Mouse (Mus musculus): ENCODE data around the gene Lzic. TPM values are rescaled to one million over a fixed set of nuclear protein-coding genes. Genes with fewer than 3 reads are reported as not detected.
"Not testable (repeated sequence)": the region's sequence is repeated elsewhere in the genome, so short reads cannot be mapped to it uniquely, and the experiment has no call there.

Gene Lzic
- polyA plus RNA-seq, 1 experiment: 8.0 TPM

DNA sequence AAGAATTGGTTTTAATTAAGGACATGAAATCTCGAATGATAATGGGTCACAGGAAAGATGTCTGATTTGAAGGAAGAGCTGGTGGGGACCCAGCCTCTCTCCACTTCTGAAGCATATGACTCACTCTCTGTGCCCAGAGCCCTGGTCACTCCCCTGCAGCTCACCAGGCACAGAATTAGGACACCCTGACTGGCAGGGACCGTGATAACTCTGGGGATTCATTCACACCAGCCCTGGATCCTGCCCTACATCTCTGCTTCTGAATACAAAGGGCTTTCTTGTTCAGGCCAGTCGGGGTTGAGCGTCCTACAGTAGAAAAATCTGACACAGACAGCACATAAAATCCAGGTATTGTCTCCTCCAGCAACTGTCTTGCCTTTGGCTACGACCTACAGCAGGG is 26.5 kb upstream of the Lzic start:
- WGBS: 54% methylated on average over 5 of the region's 5 CpGs
- H3K36me3 ChIP-seq (ENCODE audit: control insufficient read depth, insufficient read depth, low read length): no peaks in the 10 kb centered on the region
- no peaks in the 10 kb centered on the region for H3K27me3 ChIP-seq (ENCODE audit: control insufficient read depth, insufficient read depth, low read length)
- H3K4me1 ChIP-seq (ENCODE audit: control insufficient read depth, insufficient read depth, insufficient read length): no peaks in the 10 kb centered on the region
- no peak for DNase-seq (ENCODE audit: low read depth in 1 of 2, low spot score in 2 of 2)
- H3K4me3 ChIP-seq (ENCODE audit: extremely low read depth, insufficient read depth, insufficient read length): no peak overlapping the region
- H3K27ac ChIP-seq (ENCODE audit: insufficient read depth, low read length): no peak overlapping the region
- no peak for TF ChIP-seq CTCF (IDR thresholded peaks at IDR 0.05; ENCODE audit: extremely low read depth, insufficient read depth, insufficient read length, insufficient replicate concordance)
- TF ChIP-seq POLR2A (IDR thresholded peaks at IDR 0.05; ENCODE audit: low read depth, low read length): no peak

DNA sequence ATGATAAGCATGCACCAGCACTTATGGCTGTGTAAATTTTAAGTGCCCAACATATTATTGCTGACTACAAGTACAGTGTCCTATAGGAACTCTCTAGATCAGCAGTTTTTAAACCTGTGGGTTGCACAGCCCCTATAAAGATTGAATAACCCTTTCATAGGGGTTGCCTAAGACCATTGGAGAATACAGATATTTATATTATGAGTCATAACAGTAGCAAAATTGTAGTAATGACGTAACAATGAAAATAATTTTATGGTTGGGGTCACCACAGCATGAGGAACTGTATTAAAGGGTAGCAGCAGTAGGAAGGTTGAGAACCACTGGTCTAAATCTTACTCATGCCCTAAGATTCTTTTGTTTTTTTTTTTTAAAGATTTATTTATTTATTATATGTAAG is 25.6 kb upstream of the Lzic start:
- 74% methylated on average over 1 of the region's 1 CpGs for WGBS

DNA sequence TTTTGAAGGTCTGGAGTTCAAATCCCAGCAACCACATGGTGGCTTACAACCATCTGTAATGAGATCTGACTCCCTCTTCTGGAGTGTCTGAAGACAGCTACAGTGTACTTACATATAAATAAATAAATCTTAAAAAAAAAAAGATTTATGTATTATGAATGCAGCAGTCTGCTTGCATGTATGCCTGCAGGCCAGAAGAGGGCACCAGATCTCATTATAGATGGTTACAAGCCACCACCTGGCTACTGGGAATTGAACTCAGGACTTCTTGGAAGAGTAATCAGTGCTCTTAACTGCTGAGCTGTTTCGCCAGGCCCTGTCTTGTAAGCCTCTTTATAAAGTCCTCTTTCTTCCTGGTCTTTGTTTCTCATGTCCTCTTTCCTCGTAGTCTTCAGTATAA is 24.6 kb upstream of the Lzic start:
- H3K27me3 ChIP-seq (ENCODE audit: control insufficient read depth, insufficient read depth, low read length); H3K27ac ChIP-seq (ENCODE audit: insufficient read depth, low read length); DNase-seq (ENCODE audit: low read depth in 1 of 2, low spot score in 2 of 2); H3K4me1 ChIP-seq (ENCODE audit: control insufficient read depth, insufficient read depth, insufficient read length); H3K4me3 ChIP-seq (ENCODE audit: extremely low read depth, insufficient read depth, insufficient read length); H3K36me3 ChIP-seq (ENCODE audit: control insufficient read depth, insufficient read depth, low read length): not testable (repeated sequence)
- 89% methylated on average over 2 of the region's 2 CpGs for WGBS

More for the DNA sequence above, 25.6 kb upstream of the Lzic start:
- Histone ChIP-seq H3K27ac (ENCODE audit: insufficient read depth, low read length) (no peak overlapping the region), H3K4me1 (ENCODE audit: control insufficient read depth, insufficient read depth, insufficient read length) (no peaks in the 10 kb centered on the region), H3K4me3 (ENCODE audit: extremely low read depth, insufficient read depth, insufficient read length) (no peak overlapping the region), H3K27me3 (ENCODE audit: control insufficient read depth, insufficient read depth, low read length) (no peaks in the 10 kb centered on the region), H3K36me3 (ENCODE audit: control insufficient read depth, insufficient read depth, low read length) (no peaks in the 10 kb centered on the region)
- no peak for TF ChIP-seq CTCF (IDR thresholded peaks at IDR 0.05; ENCODE audit: extremely low read depth, insufficient read depth, insufficient read length, insufficient replicate concordance)
- TF ChIP-seq POLR2A (IDR thresholded peaks at IDR 0.05; ENCODE audit: low read depth, low read length): no peak
- DNase-seq (ENCODE audit: low read depth in 1 of 2, low spot score in 2 of 2): no peak

DNA sequence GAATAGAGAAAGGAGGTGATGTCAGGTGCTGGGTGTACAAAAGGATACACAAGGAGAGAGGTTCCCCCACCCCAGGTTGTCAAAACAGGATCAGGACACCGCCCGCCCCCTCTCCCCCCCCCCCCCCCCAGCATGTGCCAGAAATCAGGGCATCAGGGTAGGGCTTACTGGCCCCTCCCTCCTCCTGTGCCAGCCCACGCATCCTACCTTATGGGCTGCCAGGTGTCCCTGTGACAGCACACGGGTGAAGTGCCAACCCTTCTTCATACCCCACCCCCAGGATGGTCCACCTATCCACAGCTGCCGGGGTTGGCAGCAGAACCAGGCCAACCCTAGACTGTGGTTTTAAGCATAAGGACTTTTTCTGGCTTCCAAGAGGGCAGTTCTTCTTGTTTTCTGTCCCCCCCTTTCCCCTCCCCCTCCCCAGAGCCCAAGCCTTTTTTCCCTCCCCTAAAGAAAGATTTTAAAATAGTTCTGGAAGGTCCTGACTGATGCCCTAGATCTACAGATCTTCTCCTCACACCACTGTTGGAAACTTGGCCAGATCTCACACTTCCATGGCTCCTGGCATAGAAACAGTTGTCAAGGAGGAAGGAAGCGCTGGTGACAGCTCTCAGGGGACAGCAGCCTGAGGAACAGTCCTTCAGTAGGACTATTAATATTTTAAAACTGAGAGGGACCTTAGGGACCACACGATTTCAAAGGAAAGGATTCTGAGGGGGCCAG is 23.3 kb upstream of the Lzic start:
- no peak overlapping the region for H3K27ac ChIP-seq (ENCODE audit: insufficient read depth, low read length)
- TF ChIP-seq CTCF (IDR thresholded peaks at IDR 0.05; ENCODE audit: extremely low read depth, insufficient read depth, insufficient read length, insufficient replicate concordance): no peak
- TF ChIP-seq POLR2A (IDR thresholded peaks at IDR 0.05; ENCODE audit: low read depth, low read length): no peak
- 36% methylated on average over 6 of the region's 7 CpGs for WGBS
- DNase-seq (ENCODE audit: low read depth in 1 of 2, low spot score in 2 of 2): no peak
- H3K36me3 ChIP-seq (ENCODE audit: control insufficient read depth, insufficient read depth, low read length): no peaks in the 10 kb centered on the region
- H3K27me3 ChIP-seq (ENCODE audit: control insufficient read depth, insufficient read depth, low read length): no peaks in the 10 kb centered on the region
- no peak overlapping the region for H3K4me3 ChIP-seq (ENCODE audit: extremely low read depth, insufficient read depth, insufficient read length)
- H3K4me1 ChIP-seq (ENCODE audit: control insufficient read depth, insufficient read depth, insufficient read length): no peaks in the 10 kb centered on the region

DNA sequence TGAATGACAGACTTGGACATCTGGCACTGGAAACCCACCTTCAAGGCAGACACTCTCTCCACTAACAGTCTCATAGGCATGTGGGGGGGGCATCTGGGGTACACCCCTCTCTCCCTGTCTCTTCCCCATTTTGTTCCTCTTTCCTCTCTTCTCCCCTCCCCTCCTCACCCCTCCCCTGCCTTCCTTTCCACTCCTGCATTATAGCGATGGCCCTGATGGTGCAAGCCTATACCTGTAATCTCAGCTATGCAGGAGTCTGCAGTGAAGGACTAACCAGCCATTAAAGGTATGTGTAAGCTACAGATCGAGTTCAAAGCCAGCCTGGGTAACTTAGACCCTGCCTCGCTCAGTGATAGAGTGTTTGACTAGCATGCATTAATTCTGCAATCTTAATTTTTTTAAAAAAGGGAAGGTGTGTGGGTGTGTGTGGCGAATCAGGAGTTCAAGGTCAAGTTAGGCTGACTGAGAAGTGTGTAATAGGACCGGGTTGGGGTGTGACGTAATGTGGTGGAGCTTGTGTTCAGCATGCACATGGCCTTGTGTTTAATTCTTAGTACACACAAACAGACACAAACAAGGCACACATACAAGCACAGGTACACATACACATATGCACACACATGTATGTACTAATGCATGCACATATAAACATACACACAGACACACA is 22.6 kb upstream of the Lzic start:
- H3K4me1 ChIP-seq (ENCODE audit: control insufficient read depth, insufficient read depth, insufficient read length): no peaks in the 10 kb centered on the region
- DNase-seq (ENCODE audit: low read depth in 1 of 2, low spot score in 2 of 2): no peak
- no peak for TF ChIP-seq CTCF (IDR thresholded peaks at IDR 0.05; ENCODE audit: extremely low read depth, insufficient read depth, insufficient read length, insufficient replicate concordance)
- TF ChIP-seq POLR2A (IDR thresholded peaks at IDR 0.05; ENCODE audit: low read depth, low read length): no peak
- no peaks in the 10 kb centered on the region for H3K27me3 ChIP-seq (ENCODE audit: control insufficient read depth, insufficient read depth, low read length)
- 54% methylated on average over 6 of the region's 6 CpGs for WGBS
- no peak overlapping the region for H3K4me3 ChIP-seq (ENCODE audit: extremely low read depth, insufficient read depth, insufficient read length)
- no peak overlapping the region for H3K27ac ChIP-seq (ENCODE audit: insufficient read depth, low read length)
- no peaks in the 10 kb centered on the region for H3K36me3 ChIP-seq (ENCODE audit: control insufficient read depth, insufficient read depth, low read length)

DNA sequence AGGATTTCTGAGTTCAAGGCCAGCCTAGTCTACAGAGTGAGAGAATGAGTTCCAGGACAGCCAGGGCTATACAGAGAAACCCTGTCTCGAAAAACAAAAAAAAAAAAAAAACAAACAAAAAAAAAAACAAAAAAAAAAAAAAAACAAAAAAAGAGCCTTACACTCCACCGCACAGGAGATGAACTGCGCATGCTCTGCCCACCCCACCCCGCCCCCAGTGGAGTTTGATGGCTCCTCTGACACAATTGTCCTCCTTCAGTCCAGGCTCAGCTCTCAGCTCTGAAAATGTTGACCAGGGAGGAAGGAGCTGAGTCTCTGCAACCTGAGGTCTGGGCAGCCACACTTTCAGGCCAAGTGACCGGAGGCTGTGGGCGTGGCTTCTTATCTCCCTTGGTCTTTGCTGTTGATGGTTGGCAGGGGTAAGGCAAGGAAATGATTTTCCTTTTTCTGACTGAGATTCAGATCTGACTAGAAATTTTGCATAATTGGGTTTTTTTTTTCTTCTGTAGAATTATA is 21.5 kb upstream of the Lzic start:
- Histone ChIP-seq H3K4me3 (ENCODE audit: extremely low read depth, insufficient read depth, insufficient read length) (no peak overlapping the region), H3K36me3 (ENCODE audit: control insufficient read depth, insufficient read depth, low read length) (no peaks in the 10 kb centered on the region), H3K27ac (ENCODE audit: insufficient read depth, low read length) (no peak overlapping the region), H3K27me3 (ENCODE audit: control insufficient read depth, insufficient read depth, low read length) (no peaks in the 10 kb centered on the region), H3K4me1 (ENCODE audit: control insufficient read depth, insufficient read depth, insufficient read length) (no peaks in the 10 kb centered on the region)
- TF ChIP-seq POLR2A (IDR thresholded peaks at IDR 0.05; ENCODE audit: low read depth, low read length) (no peak), CTCF (IDR thresholded peaks at IDR 0.05; ENCODE audit: extremely low read depth, insufficient read depth, insufficient read length, insufficient replicate concordance) (no peak)
- 89% methylated on average over 6 of the region's 6 CpGs for WGBS
- DNase-seq (ENCODE audit: low read depth in 1 of 2, low spot score in 2 of 2): no peak

DNA sequence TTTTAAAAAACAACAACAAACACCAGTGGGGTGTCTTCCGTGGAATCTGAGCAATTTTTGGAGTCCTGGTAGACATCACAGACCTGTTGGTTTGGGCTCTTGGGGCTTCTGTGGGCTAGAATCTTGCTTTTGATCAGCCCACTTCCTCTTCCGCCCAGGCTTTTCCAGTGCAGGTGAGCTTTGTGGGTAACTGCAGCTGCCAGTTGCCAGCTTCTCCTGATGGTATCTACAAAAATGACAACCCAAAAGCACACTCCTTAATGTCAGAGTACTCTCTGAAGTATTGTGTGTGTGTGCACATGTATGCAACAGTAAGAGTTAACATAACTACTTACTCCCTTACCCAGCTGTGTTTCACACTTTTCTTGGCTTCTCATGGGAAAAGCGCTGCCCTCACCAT is 15.5 kb upstream of the Lzic start:
- H3K27me3 ChIP-seq (ENCODE audit: control insufficient read depth, insufficient read depth, low read length): no peaks in the 10 kb centered on the region
- H3K27ac ChIP-seq (ENCODE audit: insufficient read depth, low read length): no peak overlapping the region
- TF ChIP-seq POLR2A (IDR thresholded peaks at IDR 0.05; ENCODE audit: low read depth, low read length) (no peak), CTCF (IDR thresholded peaks at IDR 0.05; ENCODE audit: extremely low read depth, insufficient read depth, insufficient read length, insufficient replicate concordance) (no peak)
- H3K4me1 ChIP-seq (ENCODE audit: control insufficient read depth, insufficient read depth, insufficient read length): peaks cover 2% of the 10 kb centered on the region; the same call in 1 of the 2 replicates
- H3K4me3 ChIP-seq (ENCODE audit: extremely low read depth, insufficient read depth, insufficient read length): no peak overlapping the region
- 43% methylated on average over 3 of the region's 3 CpGs for WGBS
- peak; percentile 31 to 35 for DNase-seq (ENCODE audit: low read depth in 1 of 2, low spot score in 2 of 2)
- H3K36me3 ChIP-seq (ENCODE audit: control insufficient read depth, insufficient read depth, low read length): peaks cover 4% of the 10 kb centered on the region

Data from spleen, adult 2 months (tissue).